Mouse (Mus musculus) testis, adult 2 months (tissue): ENCODE results near the gene Ptchd4. TPM values are rescaled to one million over a fixed set of nuclear protein-coding genes. Genes with fewer than 3 reads are reported as not detected.

Experiments
- H3K27ac ChIP-seq: fragments of 200-500 bp; 2 replicates; pipeline ENCODE4 v1.5.1; 2012; ENCODE audit warnings: low read depth, low read length; ENCODE audit not compliant: control insufficient read depth, insufficient read depth
- H3K27me3 ChIP-seq: fragments of 200-500 bp; 2 replicates; pipeline ENCODE4 v1.6.1; 2012; ENCODE audit warnings: mild to moderate bottlenecking, low read length, moderate library complexity; ENCODE audit not compliant: control insufficient read depth, insufficient read depth
- H3K36me3 ChIP-seq: fragments of 200-500 bp; 2 replicates; pipeline ENCODE4 v1.6.1; 2012; ENCODE audit warnings: mild to moderate bottlenecking, low read length; ENCODE audit not compliant: control insufficient read depth, insufficient read depth
- H3K4me1 ChIP-seq: fragments of 200-500 bp; 2 replicates; pipeline ENCODE4 v1.6.1; 2012; ENCODE audit warnings: low read length; ENCODE audit not compliant: control insufficient read depth, insufficient read depth
- H3K4me3 ChIP-seq: fragments of 200-500 bp; 2 replicates; pipeline ENCODE4 v1.5.1; 2012; ENCODE audit warnings: low read depth, mild to moderate bottlenecking, low read length, moderate library complexity, mixed read lengths; ENCODE audit not compliant: control insufficient read depth
- CTCF ChIP-seq: fragments of 200-500 bp; IDR thresholded peaks from 2 replicates; pipeline ENCODE4 v1.5.1; 2012; ENCODE audit warnings: low read depth, mild to moderate bottlenecking, inconsistent platforms, low read length, moderate library complexity; ENCODE audit not compliant: control insufficient read depth, insufficient read depth, insufficient replicate concordance
- POLR2A ChIP-seq: fragments of 200-500 bp; IDR thresholded peaks from 2 replicates; pipeline ENCODE4 v1.6.1; 2012; ENCODE audit warnings: low read depth, mild to moderate bottlenecking, inconsistent platforms, low read length, moderate library complexity; ENCODE audit not compliant: control insufficient read depth
- polyA plus RNA-seq: library from polyadenylated mRNA; depleted of rRNA; stranded (reverse); fragments of >200 nt; gene quantifications from 2 replicates; pipeline ENCODE4 v1.2.3, GENCODE M21; 2012

The Ptchd4 gene
- polyA plus RNA-seq, 1 experiment = not detected

- no peak for TF ChIP-seq POLR2A
- TF ChIP-seq CTCF = no peak
- no peak overlapping the region for H3K4me3 ChIP-seq
- no peaks in the 10 kb centered on the region for H3K27me3 ChIP-seq
- H3K4me1 ChIP-seq = no peaks in the 10 kb centered on the region
- no peak overlapping the region for H3K27ac ChIP-seq
- H3K36me3 ChIP-seq = no peaks in the 10 kb centered on the region
These were observed 16.1 kb upstream of the Ptchd4 start for GRCm38 (mm10) chr17:42299681-42300080.

- Histone ChIP-seq H3K36me3 (no peaks in the 10 kb centered on the region), H3K27ac (no peak overlapping the region), H3K27me3 (no peaks in the 10 kb centered on the region), H3K4me1 (no peaks in the 10 kb centered on the region), H3K4me3 (no peak overlapping the region)
- no peak for TF ChIP-seq POLR2A
- no peak for TF ChIP-seq CTCF
These were observed 12.6 kb upstream of the Ptchd4 start for GRCm38 (mm10) chr17:42303062-42303577.

- no peak for TF ChIP-seq CTCF
- no peak for TF ChIP-seq POLR2A
- Histone ChIP-seq H3K27ac (no peak overlapping the region), H3K27me3 (no peaks in the 10 kb centered on the region), H3K4me1 (no peaks in the 10 kb centered on the region), H3K4me3 (no peak overlapping the region), H3K36me3 (no peaks in the 10 kb centered on the region)
These were observed 11.5 kb upstream of the Ptchd4 start for GRCm38 (mm10) chr17:42304262-42304661.

- Histone ChIP-seq H3K27me3 (no peaks in the 10 kb centered on the region), H3K4me3 (no peak overlapping the region), H3K4me1 (no peaks in the 10 kb centered on the region), H3K36me3 (no peaks in the 10 kb centered on the region), H3K27ac (no peak overlapping the region)
- TF ChIP-seq CTCF (no peak), POLR2A (no peak)
These were observed 8.7 kb upstream of the Ptchd4 start for GRCm38 (mm10) chr17:42307001-42307400.

- Histone ChIP-seq H3K4me1 (no peaks in the 10 kb centered on the region), H3K27me3 (no peaks in the 10 kb centered on the region), H3K4me3 (no peak overlapping the region), H3K27ac (no peak overlapping the region), H3K36me3 (no peaks in the 10 kb centered on the region)
- no peak for TF ChIP-seq CTCF
- no peak for TF ChIP-seq POLR2A
These were observed 5.6 kb upstream of the Ptchd4 start for GRCm38 (mm10) chr17:42310136-42310535.

GRCm38 (mm10) chr17:42316612-42316982, 850 bp downstream of the Ptchd4 start:
- H3K4me3 ChIP-seq = no peak overlapping the region
- H3K4me1 ChIP-seq = peaks cover 2% of the 10 kb centered on the region; the same call in 1 of the 2 replicates
- TF ChIP-seq POLR2A = no peak
- TF ChIP-seq CTCF = no peak
- no peaks in the 10 kb centered on the region for H3K27me3 ChIP-seq
- no peaks in the 10 kb centered on the region for H3K36me3 ChIP-seq
- no peak overlapping the region for H3K27ac ChIP-seq

- no peak overlapping the region for H3K4me3 ChIP-seq
- no peak for TF ChIP-seq POLR2A
- TF ChIP-seq CTCF = no peak
- H3K27ac ChIP-seq = no peak overlapping the region
These were observed 20.0 kb downstream of the Ptchd4 start for GRCm38 (mm10) chr17:42335787-42336186.

GRCm38 (mm10) chr17:42336571-42336970, 20.8 kb downstream of the Ptchd4 start:
- TF ChIP-seq CTCF (no peak), POLR2A (no peak)
- H3K4me3 ChIP-seq = no peak overlapping the region
- H3K4me1 ChIP-seq = no peaks in the 10 kb centered on the region
- H3K27me3 ChIP-seq = no peaks in the 10 kb centered on the region
- no peak overlapping the region for H3K27ac ChIP-seq
- no peaks in the 10 kb centered on the region for H3K36me3 ChIP-seq

More at GRCm38 (mm10) chr17:42335787-42336186, 20.0 kb downstream of the Ptchd4 start:
- Histone ChIP-seq H3K4me1 (no peaks in the 10 kb centered on the region), H3K36me3 (no peaks in the 10 kb centered on the region), H3K27me3 (no peaks in the 10 kb centered on the region)
